Mouse (Mus musculus) stomach, adult 2 months (tissue): ENCODE measurements around the gene Oog2. TPM values are rescaled to one million over a fixed set of nuclear protein-coding genes. Genes with fewer than 3 reads are reported as not detected.

Experiments
- polyA plus RNA-seq: library from polyadenylated mRNA; depleted of rRNA; stranded (reverse); fragments of >200 nt; gene quantifications from 2 replicates; pipeline ENCODE4 v1.2.3, GENCODE M21; 2012; rRNA removed

The Oog2 gene
- not detected in 2 replicates for polyA plus RNA-seq

DNA sequence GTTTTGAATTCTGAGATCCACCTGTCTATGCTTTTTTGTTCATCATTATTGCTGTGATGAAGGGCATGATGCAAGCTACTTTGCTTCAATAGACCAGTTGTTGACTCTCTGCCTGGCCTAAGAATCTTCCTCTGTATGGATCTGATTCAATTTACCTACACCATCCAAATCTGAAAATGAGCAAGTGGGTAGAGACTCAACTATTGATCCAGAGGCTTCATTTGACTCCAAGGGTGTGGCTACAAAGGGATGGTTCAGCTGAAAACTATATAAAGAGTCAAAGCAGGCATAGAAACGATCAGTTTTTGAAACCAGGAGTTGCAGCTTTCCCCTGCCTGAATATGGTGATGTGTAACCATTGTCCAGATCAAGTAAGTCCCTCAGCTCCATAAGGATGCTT is at the start of gene Oog2:
Gene Oog2 (plus strand): TSS at position 301 of the 400 bp plus-strand sequence.

GRCm38 (mm10) chr4:144162563-144162962 is 28.0 kb upstream of the Oog2 start, which contains the start of gene Oog3:
Gene Oog3 (minus strand): TSS chr4:144162663.

DNA sequence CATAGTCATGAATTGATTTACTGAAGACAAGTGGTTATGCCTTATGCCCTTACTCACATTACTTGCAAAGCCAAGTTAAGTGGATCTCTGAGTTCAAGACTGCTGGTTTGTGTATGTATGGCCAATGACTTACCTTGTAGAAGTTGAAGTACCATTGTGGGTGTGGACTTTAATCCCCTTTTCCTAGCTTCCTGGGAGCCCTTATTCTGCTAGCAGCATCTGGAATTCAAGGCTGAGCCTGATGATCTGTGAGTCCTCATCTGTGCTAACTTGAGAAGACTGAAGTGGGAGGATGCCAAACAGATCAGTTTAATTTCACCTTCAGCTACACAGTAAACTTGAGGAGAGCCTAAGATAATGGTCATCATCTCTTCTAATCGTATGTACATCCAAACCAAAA is 22.7 kb downstream of the Oog2 start, which contains the start of gene C87977:
Gene C87977 (minus strand): TSS at position 101 of the 400 bp plus-strand sequence.

Other genes with a start within 250 kb of the Oog2 start
- gene Pramef25, start 239.7 kb upstream of the Oog2 start, polyA plus RNA-seq, result not detected in 2 replicates
- gene Gm13101, start 223.8 kb upstream of the Oog2 start, polyA plus RNA-seq, result not detected in 2 replicates
- gene Pramef17, start 196.3 kb upstream of the Oog2 start, polyA plus RNA-seq, result not detected in 2 replicates
- gene Pramel4, start 131.6 kb upstream of the Oog2 start, polyA plus RNA-seq, result not detected in 2 replicates
- not detected in 2 replicates for gene Gm13102, start 84.2 kb upstream of the Oog2 start, polyA plus RNA-seq
- gene Oog3, start 28.1 kb upstream of the Oog2 start, polyA plus RNA-seq, result not detected in 2 replicates
- not detected in 2 replicates for gene C87977, start 22.6 kb downstream of the Oog2 start, polyA plus RNA-seq
- not detected in 2 replicates for gene Pramel5, start 89.8 kb downstream of the Oog2 start, polyA plus RNA-seq
- not detected in 2 replicates for gene Gm13128, start 139.5 kb downstream of the Oog2 start, polyA plus RNA-seq
- gene Gm13119, start 167.2 kb downstream of the Oog2 start, polyA plus RNA-seq, result not detected in 2 replicates
- not detected in 2 replicates for gene Pramef20, start 187.2 kb downstream of the Oog2 start, polyA plus RNA-seq
- gene Pramef12, start 217.7 kb downstream of the Oog2 start, polyA plus RNA-seq, result 0.04 and 0.08 TPM in 2 replicates
- gene 1700012P22Rik, start 248.1 kb downstream of the Oog2 start, polyA plus RNA-seq, result not detected in 2 replicates